Mouse (Mus musculus) gastrocnemius, adult 18-20 months (tissue): ENCODE measurements around the gene Tnpo3. TPM values are rescaled to one million over a fixed set of nuclear protein-coding genes. Genes with fewer than 3 reads are reported as not detected.
"Not testable (repeated sequence)": the region's sequence is repeated elsewhere in the genome, so short reads cannot be mapped to it uniquely, and the experiment has no call there.

Experiments
- DNase-seq: peaks from one replicate; pipeline ENCODE4 v3.0.0; 2021; ENCODE audit warnings: low spot score
- total RNA-seq, 2 experiments: library from RNA; stranded (reverse); gene quantifications; 2 replicates each; pipeline ENCODE4 v1.2.3; 2021

The Tnpo3 gene
- total RNA-seq, 2 experiments from 2014 or later: 31.3 to 36.0 TPM

DNA sequence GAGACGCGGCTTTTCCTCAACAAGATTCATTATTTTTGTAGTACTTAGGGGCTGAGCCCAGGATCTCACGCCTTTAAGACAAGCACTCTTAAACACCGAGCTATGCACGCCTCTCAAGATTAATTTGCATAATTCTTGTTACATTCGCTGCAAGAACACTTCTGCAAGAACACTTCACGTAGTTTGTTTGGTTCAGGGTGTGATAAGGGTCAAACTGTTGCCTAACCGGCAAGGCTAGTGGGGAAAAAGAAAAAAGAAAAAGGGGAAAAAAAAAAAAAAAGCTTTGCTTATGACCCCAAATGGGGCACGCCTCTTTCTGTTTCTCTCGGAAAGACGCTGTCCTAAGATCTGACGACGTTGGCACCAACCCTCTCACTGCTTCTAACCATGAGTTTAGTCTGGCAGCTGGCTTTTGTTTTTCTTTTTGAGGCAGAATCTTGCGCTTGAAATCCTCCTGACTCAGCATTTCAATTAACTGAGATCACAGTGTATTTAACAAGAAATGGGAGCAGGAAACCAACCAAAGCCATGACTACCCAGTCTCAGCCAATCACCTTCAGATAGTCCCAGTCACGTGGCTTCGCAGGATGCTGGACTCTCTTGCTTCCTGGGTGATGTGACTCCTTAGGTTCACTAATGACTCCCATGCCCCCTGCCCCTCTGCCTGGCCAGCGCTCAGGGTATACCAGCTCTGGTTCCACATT is 11.3 kb upstream of the Tnpo3 start:
- no peak for DNase-seq

DNA sequence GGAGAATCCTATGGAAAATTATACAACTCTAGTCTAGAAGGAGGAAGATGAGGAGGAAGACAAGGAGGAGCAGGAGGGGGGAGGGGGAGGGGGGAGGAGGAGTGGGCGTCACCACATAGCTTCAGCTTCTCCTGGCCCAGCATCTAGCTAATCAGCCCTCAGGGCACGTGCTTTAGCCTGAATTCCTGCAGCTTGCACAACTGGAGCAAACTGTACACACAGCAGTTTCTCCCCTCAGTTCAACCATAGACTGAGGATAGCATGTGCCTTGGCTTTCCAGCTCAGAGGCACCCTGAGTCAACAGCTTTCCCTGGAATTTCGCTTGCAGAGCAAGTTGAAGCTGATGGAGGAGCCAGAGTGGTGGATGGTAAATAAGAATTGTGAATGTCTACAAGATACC is 10.5 kb upstream of the Tnpo3 start:
- DNase-seq: no peak

DNA sequence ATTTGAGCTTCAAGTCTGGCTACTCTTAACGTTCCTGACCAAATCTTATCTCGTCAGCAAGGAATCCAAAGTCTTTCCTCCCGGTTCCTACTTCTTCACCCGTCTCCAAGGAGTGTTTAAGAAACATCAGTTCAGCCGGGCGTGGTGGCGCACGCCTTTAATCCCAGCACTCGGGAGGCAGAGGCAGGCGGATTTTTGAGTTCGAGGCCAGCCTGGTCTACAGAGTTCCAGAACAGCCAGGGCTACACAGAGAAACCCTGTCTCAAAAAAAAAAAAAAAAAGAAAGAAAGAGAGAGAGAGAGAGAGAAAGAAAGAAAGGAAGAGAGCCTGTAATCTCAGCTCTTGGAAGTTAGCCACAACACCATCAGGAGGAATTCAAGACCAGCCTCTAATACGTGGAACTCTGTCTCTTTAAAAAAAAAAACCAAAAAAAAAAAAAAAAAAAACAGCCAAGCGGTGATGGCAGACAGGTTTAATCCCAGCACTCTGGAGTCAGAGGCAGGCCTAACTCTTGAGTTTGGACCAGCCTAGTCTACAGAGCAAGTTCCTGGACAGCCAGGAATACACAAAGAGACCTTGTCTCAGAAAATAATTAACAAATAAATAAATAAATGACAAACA is 443 bp upstream of the Tnpo3 start:
- not testable (repeated sequence) for DNase-seq

DNA sequence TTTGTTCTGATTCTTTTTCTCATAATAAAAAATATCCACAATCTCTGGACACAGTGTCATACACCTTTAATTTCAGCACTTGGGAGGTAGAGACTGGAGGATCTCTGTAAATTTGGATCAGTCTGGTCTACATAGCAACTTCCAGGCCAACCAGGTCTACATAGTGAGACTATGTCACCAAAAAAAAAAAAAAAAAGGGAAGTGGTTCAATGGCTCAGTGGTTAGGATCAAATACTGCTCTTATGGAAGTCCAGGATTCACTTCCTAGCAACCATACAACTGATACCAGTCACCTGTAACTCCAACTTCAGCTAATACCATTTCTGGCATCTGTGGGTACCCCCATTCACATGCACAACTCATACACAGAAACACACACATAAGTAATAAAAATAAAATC is 9.5 kb downstream of the Tnpo3 start:
- no peak for DNase-seq

DNA sequence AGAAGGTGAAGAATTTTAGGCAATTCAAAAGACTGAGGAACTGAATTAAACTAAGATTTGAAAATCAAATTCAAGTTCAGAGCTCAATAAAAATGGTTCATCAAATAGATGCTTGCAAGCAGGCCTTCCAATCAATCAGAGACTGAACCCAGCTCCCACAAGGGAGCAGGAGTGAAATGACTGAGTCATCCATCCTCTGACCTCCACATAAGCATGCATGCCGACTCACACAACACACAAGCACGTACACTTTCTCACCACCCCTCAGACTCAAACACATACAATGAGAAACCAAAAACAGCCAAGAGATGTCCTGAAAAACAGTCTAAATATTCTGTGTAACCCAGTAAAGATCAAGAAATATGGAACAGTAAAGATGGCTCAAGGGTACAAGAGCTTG is 14.0 kb downstream of the Tnpo3 start:
- DNase-seq: no peak

DNA sequence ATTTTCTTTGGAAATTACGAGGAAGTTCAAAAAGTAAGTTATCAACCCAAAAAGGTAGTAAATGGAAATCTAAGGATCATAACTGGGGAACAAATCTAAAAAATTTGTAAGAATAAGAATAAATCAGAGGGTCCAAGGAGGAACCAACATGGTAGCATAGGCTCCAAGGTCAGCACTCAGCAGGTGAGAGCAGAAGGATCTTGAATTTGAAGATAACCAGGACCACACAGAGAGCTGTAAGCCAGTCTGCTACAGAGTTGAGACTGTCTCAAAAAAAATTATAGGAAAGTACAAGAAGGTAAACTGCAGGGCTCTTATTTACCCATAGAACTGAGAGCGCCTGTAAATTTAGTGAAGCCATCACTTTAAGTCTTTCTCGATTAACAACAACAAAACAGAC is 28.5 kb downstream of the Tnpo3 start:
- DNase-seq: no peak

DNA sequence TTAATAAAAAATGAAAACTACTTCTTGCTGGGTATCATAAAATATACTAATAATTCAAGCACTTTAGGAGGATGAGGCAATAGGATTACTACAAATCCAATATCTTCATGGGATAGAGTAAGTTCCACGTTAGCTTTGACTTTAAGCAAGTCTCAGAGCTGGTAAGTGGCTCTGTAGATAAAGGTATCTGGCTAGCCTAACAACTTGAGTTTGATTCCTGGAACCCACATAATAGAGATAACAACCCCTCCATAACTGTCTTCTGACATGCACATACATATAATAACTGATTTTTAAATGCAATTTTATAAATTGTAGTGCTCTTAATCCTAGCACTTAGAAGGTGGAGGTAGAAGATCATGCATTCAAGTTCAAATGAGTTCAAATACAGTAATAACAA is 28.9 kb downstream of the Tnpo3 start:
- DNase-seq: no peak

DNA sequence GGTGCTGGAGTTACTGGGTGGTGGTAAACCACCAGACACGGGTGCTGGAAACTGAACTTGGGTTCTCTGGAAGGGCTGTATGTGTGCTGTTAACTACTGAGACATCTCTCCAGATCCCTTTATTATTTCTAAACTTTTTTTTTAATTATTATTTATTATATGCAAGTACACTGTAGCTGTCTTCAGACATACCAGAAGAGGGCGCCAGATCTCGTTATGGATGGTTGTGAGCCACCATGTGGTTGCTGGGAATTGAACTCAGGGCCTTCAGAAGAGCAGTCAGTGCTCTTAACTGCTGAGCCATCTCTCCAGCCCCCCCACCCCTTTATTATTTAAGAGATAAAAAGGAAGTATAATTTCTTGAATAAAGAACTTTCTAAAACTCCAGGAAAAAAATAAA is 33.3 kb downstream of the Tnpo3 start:
- DNase-seq: not testable (repeated sequence)

DNA sequence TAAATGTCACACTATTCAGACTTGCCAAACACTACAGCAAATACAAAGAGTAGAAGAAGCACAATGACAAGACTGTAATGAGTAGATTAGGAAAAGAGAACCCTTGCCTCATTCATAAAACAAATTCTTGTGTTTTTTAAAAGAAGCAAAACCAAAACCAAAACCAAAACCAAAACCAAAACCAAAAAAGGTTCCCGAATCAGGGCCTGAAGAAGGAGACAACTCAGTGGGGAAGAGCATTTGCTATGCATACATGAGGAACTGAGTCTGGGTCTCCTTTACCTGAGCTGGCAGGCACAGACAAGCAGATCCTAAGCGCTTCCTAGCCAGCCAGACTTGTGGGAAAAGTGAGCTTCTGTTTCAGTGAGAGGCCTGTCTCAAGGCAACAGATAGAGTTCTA is 52.6 kb downstream of the Tnpo3 start:
- no peak for DNase-seq

DNA sequence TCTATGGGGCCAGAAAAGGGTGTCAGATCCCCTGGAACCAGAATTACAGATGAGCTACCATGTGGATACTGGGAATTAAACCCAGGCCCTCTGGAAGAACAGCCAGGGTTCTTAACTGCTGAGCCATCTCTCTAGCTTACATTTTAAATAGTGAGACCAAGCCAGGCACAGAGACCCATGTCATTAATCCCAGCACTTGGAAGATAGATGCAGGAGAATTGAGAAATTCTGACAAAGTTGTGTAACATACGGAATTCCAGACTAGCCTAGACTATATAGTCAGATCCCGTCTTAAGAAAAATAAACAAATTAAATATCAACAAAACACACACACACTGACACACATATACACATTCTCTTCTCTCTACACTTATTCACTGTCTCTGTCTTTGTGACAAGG is 57.2 kb downstream of the Tnpo3 start:
- DNase-seq: no peak

DNA sequence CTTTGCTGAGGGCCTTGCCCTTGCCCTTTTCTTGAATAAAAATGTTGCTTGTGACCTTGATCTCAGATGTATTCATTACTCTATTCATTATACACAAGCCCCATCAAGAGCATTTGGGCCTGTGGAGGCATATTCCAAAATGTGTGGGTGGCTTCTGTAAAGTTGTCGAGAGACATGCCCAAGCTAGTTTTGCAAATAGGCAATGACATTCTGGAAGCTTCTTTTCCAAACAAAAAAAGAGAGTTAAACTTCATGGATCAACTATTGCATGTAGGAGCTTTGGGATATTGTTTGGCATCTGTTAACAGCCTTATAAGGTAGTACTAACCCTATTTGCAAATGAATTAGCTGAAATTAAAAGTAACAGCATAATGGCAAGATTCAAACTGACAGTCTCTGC is 61.6 kb downstream of the Tnpo3 start:
- DNase-seq: no peak

DNA sequence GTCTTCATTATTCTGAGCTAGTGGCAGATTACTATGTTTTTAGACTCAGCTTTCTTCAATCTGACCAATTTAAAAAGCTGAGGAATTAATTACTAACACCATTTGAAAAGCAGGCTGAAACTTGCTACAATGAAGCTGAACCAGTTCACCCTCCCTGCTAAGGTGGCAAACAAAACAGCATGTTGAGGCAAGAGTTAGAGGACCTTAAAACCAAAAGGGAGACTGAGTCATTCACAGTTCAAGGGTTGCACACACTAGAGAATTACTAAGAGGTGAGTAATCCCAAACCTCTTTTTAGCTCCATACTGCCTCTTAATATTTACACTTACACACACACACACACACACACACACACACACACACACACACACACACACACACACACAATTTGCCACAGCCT is 62.1 kb downstream of the Tnpo3 start:
- DNase-seq: no peak

DNA sequence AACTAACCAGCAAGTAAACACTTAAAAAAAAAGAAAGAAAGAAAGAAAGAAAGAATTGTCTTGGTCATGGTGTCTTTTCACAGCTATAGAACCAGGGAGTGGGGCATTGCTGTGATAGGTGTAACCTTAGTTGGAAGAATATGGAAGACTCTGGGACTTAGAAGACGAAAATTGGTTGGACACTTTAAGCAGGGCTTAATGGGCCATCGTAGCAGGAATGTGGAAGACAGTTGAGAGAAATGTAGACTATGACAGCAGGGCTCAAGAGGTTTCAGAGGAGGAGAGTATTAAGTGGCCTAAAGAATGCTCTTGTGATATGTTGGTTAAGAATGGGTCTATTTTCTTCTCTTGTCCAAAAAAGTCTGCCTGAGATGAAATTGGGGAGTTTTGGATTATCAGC is 64.1 kb downstream of the Tnpo3 start:
- no peak for DNase-seq

DNA sequence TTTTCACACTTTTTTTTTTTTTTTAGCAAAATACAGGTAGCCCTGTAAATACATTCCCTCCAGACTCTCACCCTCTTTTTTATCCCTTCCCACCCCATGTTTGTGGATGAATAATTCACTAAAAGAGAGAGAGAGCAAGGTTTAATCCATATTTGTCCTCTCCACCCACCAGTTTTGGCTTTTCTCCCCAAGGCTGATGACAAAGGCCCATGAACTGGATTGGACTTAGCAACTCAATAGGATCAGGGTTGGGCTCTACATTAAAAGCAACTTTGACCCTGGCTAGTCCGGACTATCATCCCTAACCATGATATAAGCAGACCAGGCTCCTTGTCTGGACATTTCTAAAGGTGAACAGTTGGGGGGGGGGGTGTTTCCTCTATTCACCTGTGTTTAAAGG is 68.7 kb downstream of the Tnpo3 start:
- no peak for DNase-seq

DNA sequence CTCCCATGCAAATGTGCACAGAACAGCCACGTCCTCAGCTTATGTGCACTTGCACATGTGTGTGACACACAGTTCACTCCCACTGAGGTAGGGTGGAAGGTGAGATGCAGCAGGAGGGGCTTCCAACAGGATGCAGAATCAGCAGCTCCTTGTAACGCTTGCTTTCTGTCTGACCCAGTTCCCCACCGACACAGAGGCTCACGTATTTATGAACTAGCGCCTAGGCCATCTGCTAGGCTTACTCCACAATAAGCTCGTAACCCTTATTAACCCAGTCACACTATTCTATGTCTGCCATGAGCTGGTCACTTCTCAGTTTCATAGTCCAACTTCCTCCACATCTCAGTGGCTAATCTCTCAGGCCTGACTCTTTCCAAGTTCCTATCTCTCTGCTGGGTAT is 69.5 kb downstream of the Tnpo3 start:
- DNase-seq: no peak

DNA sequence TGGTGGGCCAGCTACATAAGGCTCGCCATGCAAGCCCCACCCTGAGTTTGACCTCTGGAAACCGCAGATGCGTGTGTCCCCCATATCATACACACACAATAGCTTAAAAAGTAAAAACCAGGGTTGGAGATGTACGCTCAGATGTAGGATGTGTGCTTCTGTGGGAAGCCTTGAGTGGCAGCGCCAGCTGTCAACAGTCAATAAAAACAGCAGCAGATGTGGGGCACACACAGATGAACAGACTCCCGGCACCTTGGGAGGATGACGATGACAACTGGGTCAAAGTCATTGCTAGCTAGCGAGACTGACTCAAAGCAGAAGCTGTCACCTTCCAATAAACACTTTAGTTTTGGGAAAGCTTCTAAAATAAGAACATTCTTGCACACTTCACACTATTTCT is 70.2 kb downstream of the Tnpo3 start:
- DNase-seq: no peak

DNA sequence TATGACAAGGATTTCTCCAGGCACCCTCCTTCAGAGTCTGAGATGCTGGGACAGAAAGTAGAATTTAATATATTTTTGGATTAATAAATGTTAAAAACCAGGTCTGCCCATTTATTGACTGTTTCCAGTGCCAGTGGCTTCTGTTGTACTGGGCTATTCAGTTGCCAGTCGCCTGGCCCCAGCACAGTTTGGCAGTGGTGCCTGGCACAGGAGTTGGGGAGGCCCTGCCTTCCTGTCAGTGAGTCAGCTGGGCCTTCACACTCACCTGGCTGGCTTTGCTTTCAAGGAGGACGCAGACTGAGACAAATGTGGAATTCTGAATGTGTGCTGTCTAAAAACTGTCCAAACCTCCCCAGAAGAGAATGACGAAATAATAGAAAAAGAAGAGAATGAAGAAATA is 72.5 kb downstream of the Tnpo3 start:
- no peak for DNase-seq

DNA sequence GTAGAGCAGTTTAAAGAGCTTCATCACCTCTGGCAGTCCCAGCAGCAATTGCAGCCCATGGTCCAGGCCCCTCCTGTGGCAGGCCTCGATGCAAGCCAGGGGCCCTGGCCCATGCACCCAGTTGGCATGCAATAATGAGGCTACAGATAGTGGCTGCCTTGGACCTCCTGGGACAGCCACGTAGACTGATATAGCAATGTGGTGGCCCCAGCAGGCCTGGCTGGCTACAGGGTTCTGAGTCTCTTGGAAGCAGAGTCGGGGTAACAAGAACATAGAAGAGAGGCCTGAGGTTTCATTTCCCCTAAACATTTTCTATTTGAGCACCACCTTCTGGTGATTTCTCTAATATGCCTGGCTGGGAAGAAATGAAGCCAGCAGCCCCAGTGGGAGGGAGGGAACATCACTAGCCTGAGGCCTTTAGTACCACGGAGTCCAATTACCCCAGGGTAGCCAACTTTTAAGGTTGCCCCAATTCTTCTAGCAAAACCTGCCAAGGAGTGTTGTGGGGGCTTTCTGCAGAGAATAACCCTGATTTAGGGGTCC is 73.0 kb downstream of the Tnpo3 start:
- DNase-seq: peak; percentile 58

DNA sequence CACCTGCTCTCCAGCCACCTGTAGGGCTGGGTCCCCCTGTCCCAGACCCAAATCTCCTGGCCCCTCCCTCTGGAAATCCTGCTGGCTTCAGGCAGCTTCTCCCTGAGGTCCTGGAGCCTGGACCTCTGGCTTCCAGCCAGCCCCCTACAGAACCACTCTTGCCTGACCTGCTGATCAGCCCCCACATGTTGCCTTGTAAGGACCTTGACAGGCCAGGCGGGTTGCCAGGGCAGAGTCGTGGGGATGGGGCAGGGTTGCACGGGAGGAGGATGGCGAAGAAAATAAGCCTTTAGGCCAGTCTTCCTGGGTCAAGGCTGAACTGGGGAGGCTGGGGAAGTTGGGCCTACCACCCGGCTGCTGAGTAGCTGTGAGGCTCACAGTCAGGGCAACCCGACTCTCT is 74.4 kb downstream of the Tnpo3 start:
- DNase-seq: no peak

DNA sequence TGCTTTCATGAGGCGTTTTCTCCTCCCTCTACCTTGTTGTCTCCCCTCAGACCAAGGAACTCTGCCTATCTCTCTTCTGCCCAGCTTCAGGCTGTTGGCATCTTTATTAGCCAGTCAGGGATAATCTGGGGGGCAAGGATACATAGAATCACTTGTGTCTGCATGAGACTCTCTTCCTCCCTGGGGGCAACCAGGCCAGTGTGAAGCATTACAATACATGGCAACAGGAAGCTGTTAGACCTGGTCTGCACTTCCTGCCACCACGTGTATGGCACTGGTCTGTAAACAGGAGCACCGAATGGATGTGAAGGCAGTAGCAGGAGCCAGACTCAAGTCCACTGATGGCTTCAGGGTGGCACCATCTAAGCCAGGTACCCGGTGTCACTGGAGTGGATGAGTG is 79.6 kb downstream of the Tnpo3 start:
- no peak for DNase-seq

DNA sequence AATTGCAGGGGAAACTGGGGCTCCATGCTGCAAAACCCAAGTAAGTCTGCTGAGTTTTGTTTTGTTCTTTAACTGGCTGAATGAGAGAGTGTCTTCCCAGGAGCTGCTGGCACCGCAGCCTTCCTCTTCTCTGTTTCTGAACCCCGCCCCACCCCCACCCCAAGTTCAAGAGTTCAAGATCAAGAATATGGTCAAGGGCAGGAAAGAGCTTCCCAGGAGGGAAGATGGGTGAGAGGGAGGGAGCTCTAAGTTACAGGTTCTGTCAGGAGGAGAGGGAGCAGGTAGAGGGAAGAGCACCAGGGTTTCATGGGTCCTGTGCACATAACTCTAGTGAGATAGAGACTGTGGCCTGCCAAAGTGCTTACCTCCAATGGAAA is 80.3 kb downstream of the Tnpo3 start:
- DNase-seq: no peak

DNA sequence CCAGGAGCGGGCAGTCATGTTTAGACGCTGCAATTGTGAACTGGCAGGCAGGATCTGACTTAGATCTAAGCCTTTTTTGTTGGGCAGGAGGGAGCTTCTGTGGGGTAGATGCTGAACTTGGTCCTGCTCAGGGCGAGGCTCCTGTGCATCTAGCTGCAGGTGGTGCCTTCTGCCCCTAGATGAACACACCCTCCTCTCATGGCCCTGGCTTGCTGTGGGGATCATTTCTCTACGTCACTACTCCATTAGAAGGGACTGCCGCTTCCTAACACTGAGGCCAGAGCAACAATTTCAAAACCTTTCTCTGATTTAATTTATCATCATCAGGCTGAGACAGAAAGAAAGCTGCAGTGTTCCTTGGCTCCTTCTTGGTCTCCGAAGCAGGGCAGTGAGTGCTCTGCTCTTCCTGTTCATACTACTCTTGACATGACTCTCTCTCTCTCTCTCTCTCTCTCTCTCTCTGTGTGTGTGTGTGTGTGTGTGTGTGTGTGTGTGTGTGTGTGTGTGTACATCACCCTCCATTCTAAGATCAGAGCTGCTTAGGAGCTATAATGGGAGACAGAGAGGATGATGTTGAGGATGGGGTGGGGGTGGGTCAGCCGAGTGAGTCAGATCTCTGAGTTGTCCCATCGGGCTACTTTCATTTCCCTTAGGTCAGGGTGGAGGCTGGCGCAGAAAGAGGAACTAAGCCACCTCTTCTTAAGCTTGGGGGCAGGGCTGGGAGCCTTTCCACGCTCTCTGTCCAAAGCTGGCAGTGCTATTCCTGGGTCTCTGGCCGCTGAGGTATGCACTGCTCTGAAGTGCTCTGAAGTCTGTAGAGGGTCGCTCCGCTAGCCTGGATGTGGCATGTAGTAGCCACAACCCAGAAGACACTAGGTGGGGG is 80.9 kb downstream of the Tnpo3 start:
- no peak for DNase-seq

DNA sequence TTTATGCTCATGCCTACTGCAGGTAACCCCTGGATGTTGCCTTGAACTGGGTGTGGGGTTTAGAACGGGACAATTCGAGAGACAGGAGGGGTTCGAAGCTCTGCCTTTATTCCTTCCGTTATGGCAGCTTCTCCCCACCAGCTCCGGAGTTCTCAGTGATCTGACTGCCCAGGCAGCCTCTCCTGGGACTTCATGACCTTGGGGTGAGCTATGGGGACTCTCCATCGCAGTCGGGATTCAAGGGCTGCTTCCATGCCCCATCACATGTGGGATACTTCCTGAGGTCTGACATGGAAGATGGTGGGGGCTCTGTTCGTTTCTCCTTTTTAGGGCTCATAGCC is 81.6 kb downstream of the Tnpo3 start:
- no peak for DNase-seq
